Mouse (Mus musculus) spleen, adult 2 months (tissue): Measurements from ENCODE around the gene Set. TPM values are rescaled to one million over a fixed set of nuclear protein-coding genes. Genes with fewer than 3 reads are reported as not detected.

Experiments used
- DNase-seq, 2 experiments: peaks; one replicate each; pipeline versions ENCODE4 v3.0.0 to v3.0.0-alpha.2; 2012 to 2021; ENCODE audit warnings: low spot score in 2 of 2, low read depth in 1 of 2
- H3K27ac ChIP-seq: fragments of 200-500 bp; 2 replicates; pipeline ENCODE4 v1.5.1; 2012; ENCODE audit warnings: low read length, inconsistent platforms; ENCODE audit not compliant: insufficient read depth
- H3K27me3 ChIP-seq: fragments of 200-500 bp; 2 replicates; pipeline ENCODE4 v1.6.1; 2012; ENCODE audit warnings: mild to moderate bottlenecking, moderate library complexity, low read length, inconsistent platforms; ENCODE audit not compliant: control insufficient read depth, insufficient read depth
- H3K36me3 ChIP-seq: fragments of 200-500 bp; 2 replicates; pipeline ENCODE4 v1.6.1; 2012; ENCODE audit warnings: mild to moderate bottlenecking, low read length, inconsistent platforms; ENCODE audit not compliant: control insufficient read depth, insufficient read depth
- H3K4me1 ChIP-seq: fragments of 200-500 bp; 2 replicates; pipeline ENCODE4 v1.6.1; 2011; ENCODE audit warnings: inconsistent platforms; ENCODE audit not compliant: control insufficient read depth, insufficient read depth, insufficient read length
- H3K4me3 ChIP-seq: fragments of 200-500 bp; 2 replicates; pipeline ENCODE4 v1.5.1; 2011; ENCODE audit warnings: mild to moderate bottlenecking, inconsistent platforms; ENCODE audit not compliant: insufficient read depth, insufficient read length; ENCODE audit errors: extremely low read depth
- CTCF ChIP-seq: fragments of 200-500 bp; IDR thresholded peaks from 2 replicates; pipeline ENCODE4 v1.5.1; 2011; ENCODE audit warnings: mild to moderate bottlenecking, inconsistent platforms; ENCODE audit not compliant: insufficient read depth, insufficient read length, insufficient replicate concordance; ENCODE audit errors: extremely low read depth
- POLR2A ChIP-seq: fragments of 200-500 bp; IDR thresholded peaks from 2 replicates; pipeline ENCODE4 v1.6.1; 2011; ENCODE audit warnings: low read depth, low read length, inconsistent platforms
- WGBS: fragments of 180-500 bp; shearing (Covaris S2); methylation state at CpG from one replicate; pipeline ENCODE4 v1.1.7; 2018; 5-methylcytosine and 5-hydroxymethylcytosine counted together
- polyA plus RNA-seq: library from polyadenylated mRNA; depleted of rRNA; stranded (reverse); fragments of >200 nt; gene quantifications from 2 replicates; pipeline ENCODE4 v1.2.3, GENCODE M21; 2012

Gene Set
- polyA plus RNA-seq, 1 experiment: 42.2 TPM

DNA sequence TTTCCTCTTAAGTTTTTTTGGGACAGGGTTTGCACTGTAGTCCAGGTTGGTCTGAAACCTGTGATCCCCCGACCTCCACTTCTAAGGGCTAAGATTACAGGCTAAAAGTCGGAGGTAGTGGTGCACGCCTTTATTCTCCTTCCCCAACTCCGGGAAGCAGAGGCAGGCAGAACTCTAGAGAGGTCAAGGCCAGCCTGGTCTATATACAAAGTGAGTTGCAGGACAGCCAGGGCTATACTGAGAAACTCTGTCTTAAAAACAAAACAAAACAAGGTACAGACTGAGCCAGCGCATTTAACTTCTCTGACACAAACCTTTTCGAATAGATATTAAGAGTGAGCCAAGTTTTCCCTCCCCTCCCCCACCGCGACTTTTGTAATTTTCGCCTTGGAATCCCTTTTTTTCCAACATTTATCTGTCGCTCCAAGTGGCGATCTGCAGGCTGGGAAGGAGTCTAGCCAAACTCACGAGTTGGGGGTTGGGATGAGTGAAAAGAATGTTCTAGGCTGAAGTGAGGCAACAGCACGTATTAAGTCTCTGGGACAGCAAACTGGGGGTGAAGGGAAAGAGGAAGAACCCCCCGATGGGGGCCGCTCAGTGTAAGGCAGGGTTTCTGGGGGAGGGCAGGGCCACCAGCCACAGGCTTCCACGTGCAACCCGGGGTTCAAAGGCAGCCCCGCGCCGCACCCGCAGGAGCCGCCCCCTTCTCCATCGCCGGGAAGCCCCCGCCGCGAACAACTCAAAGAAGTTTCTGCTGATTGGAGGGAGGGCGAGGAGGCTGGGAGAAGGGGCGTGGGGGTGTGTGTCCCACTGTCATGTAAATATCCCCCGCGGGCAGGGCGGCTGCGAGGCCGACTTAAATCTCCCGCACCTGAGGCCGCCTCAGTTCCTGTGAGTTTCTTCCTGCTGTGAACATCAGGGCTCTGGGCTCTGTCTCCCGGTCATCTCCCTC lies 4.3 kb downstream of the Set start:
- Histone ChIP-seq H3K27ac (peak overlapping the region; percentile 85), H3K4me1 (peaks cover 4% of the 10 kb centered on the region; the same call in 1 of the 2 replicates), H3K36me3 (no peaks in the 10 kb centered on the region), H3K4me3 (peak overlapping the region; percentile 70), H3K27me3 (no peaks in the 10 kb centered on the region)
- peak in 1 of 2 experiments; percentile 27 for DNase-seq
- WGBS: 10% methylated on average over 37 of the region's 37 CpGs
- TF ChIP-seq CTCF: no peak
- no peak for TF ChIP-seq POLR2A

GRCm38 (mm10) chr2:30062249-30063093 lies 5.3 kb downstream of the Set start:
- Histone ChIP-seq H3K27me3 (no peaks in the 10 kb centered on the region), H3K27ac (peak overlapping the region; percentile 85), H3K4me1 (peaks cover 4% of the 10 kb centered on the region; the same call in 1 of the 2 replicates), H3K36me3 (no peaks in the 10 kb centered on the region), H3K4me3 (peak overlapping the region; percentile 70)
- peak in 1 of 2 experiments; percentile 46 for DNase-seq
- 1% methylated on average over 40 of the region's 40 CpGs for WGBS
- TF ChIP-seq CTCF (no peak), POLR2A (no peak; the same call in 1 of the 2 replicates)

DNA sequence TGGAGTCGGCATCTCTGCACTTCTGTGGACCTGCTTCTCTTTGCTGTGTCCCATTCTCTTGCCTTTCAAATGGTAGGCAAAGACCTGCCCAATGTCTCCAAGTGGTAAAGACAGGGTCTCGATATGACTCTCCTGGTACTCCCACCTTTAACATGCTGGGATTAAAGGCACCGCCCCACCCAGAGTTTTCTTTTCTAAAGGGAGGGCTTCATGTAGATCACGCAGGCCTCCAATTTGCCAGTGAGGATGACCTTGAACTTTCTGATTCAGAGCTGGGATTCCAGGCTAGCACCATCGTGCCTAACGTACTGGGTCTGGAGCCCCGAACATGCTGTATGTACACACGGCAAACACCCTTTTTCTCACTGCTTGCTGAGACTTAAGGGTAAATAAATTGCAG lies 6.1 kb downstream of the Set start:
- peaks cover 4% of the 10 kb centered on the region; the same call in 1 of the 2 replicates for H3K4me1 ChIP-seq
- no peaks in the 10 kb centered on the region for H3K36me3 ChIP-seq
- peak overlapping the region; percentile 85 for H3K27ac ChIP-seq
- H3K4me3 ChIP-seq: peak overlapping the region; percentile 70
- DNase-seq: no peak
- H3K27me3 ChIP-seq: no peaks in the 10 kb centered on the region
- no peak for TF ChIP-seq POLR2A
- no peak for TF ChIP-seq CTCF
- WGBS: 10% methylated on average over 8 of the region's 8 CpGs

DNA sequence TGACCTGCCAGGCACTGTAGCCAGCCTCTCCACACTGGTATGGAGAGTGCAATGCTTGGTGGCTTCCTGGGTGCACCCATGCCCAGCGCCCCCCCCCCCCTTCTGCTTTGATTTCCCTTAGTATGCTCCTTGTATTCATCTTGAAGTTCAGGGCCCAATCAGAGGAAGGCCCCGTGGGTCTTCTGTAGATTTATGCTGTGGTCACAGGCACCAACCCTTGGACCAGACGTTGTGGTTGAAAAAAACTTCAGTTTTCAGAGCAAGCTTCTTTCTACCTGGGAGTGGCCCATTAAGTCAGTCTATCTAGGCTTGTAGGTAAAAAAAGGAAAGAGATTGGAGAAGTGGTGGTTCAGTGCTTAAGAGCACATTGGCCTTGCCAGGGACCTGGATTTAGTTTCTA lies 6.6 kb downstream of the Set start:
- no peak overlapping the region for H3K4me3 ChIP-seq
- H3K27ac ChIP-seq: peak overlapping the region; percentile 19; the same call in 1 of the 2 replicates
- H3K4me1 ChIP-seq: peaks cover 4% of the 10 kb centered on the region; the same call in 1 of the 2 replicates
- no peak for DNase-seq
- WGBS: 10% methylated on average over 2 of the region's 3 CpGs
- H3K27me3 ChIP-seq: no peaks in the 10 kb centered on the region
- H3K36me3 ChIP-seq: peaks cover 2% of the 10 kb centered on the region
- TF ChIP-seq POLR2A (no peak), CTCF (no peak)

GRCm38 (mm10) chr2:30064298-30064697 lies 7.1 kb downstream of the Set start:
- no peak overlapping the region for H3K27ac ChIP-seq
- no peak for DNase-seq
- no peaks in the 10 kb centered on the region for H3K27me3 ChIP-seq
- peaks cover 4% of the 10 kb centered on the region; the same call in 1 of the 2 replicates for H3K4me1 ChIP-seq
- H3K36me3 ChIP-seq: peaks cover 5% of the 10 kb centered on the region
- no peak overlapping the region for H3K4me3 ChIP-seq
- 36% methylated on average over 3 of the region's 3 CpGs for WGBS
- no peak for TF ChIP-seq POLR2A
- no peak for TF ChIP-seq CTCF

DNA sequence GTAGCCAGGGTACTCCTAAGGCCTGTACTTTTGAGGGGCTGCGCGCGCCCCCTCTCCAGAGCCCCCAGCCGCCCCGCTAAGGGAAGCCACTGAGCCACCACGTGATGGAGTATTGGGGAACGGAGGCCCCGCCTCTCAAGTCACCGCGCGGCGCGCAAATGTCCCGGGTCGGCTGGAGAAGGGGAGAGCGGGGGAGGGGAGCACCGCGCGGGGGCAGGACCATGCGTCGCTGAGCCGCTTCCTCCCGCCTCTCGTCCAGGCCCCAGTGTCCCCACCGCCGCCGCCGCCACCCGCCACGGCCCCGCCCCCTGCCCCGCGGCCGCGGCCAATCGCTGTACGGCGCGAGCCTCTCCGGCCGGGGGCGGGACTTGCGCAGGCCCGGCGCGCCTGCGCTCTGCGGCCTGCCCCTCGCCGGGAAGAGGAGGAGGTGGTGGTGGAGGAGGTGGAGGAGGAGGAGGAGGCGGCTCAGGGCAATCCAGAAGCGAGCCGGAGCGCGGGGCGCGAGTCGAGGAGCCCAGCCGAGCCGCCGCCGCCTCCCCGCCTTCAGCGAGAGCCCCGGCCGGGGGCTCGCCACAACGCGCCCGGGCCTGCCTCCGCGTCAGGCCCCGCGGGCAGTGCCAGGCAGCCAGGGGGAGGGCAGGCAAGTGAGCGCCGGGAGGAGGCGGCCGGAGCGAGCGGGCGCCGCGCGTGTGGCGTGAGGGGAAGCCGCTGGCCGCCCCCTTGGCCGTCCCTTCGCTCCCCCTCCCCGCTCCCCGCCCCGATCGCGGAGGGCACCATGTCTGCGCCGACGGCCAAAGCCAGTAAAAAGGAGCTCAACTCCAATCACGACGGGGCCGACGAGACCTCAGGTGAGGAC lies 9.1 kb downstream of the Set start:
- no peaks in the 10 kb centered on the region for H3K27me3 ChIP-seq
- peaks cover 4% of the 10 kb centered on the region; the same call in 1 of the 2 replicates for H3K4me1 ChIP-seq
- H3K4me3 ChIP-seq: peak overlapping the region; percentile 96
- H3K36me3 ChIP-seq: peaks cover 10% of the 10 kb centered on the region
- peak; percentile 40; the same call in 1 of the 2 replicates for TF ChIP-seq POLR2A
- no peak for TF ChIP-seq CTCF
- WGBS: 1% methylated on average over 37 of the region's 101 CpGs
- DNase-seq: peak; percentile 83 to 96
- peak overlapping the region; percentile 96 for H3K27ac ChIP-seq
